Mouse (Mus musculus) embryonic facial prominence, embryonic 14.5 days (tissue): Measurements from ENCODE around the gene Nin. TPM values are rescaled to one million over a fixed set of nuclear protein-coding genes. Genes with fewer than 3 reads are reported as not detected.
A peak's percentile ranks its signal among the peaks of the same experiment; 100 is the strongest.

Source experiments
- ATAC-seq: fragments of 200-750 bp; cut with Nextera tagmentation; 2 replicates; pipeline ENCODE4 v1.8.0; 2017; ENCODE audit warnings: low read depth, moderate number of reproducible peaks, moderate TSS enrichment
- DNase-seq: peaks from one replicate; pipeline ENCODE4 v3.0.0-alpha.2; 2015; ENCODE audit warnings: low spot score
- H3K27ac ChIP-seq: fragments of 300-500 bp; sonication (generic); replicated peaks from 2 replicates; pipeline ENCODE4 v1.5.1; 2014; ENCODE audit warnings: low read depth, mild to moderate bottlenecking, low read length, moderate library complexity
- H3K27me3 ChIP-seq: fragments of 300-500 bp; sonication (generic); replicated peaks from 2 replicates; pipeline ENCODE4 v1.6.1; 2014; ENCODE audit warnings: low read length; ENCODE audit not compliant: control insufficient read depth, insufficient read depth
- H3K36me3 ChIP-seq: fragments of 300-500 bp; sonication (generic); 2 replicates; pipeline ENCODE4 v1.6.1; 2014; ENCODE audit warnings: low read length, mixed read lengths; ENCODE audit not compliant: control insufficient read depth, insufficient read depth
- H3K4me1 ChIP-seq: fragments of 300-500 bp; sonication (generic); 2 replicates; pipeline ENCODE4 v1.6.1; 2014; ENCODE audit warnings: antibody characterized with exemption, low read length; ENCODE audit not compliant: control insufficient read depth, insufficient read depth
- H3K4me2 ChIP-seq: fragments of 300-500 bp; sonication (generic); 2 replicates; pipeline ENCODE4 v1.6.1; 2014; ENCODE audit warnings: low read depth, mild to moderate bottlenecking, low read length, moderate library complexity, mixed read lengths
- H3K4me3 ChIP-seq: fragments of 300-500 bp; sonication (generic); 2 replicates; pipeline ENCODE4 v1.5.1; 2014; ENCODE audit warnings: low read depth, mild to moderate bottlenecking, low read length
- H3K9ac ChIP-seq: fragments of 300-500 bp; sonication (generic); 2 replicates; pipeline ENCODE4 v1.6.1; 2014; ENCODE audit warnings: low read depth, mild to moderate bottlenecking, low read length, moderate library complexity, mixed read lengths
- H3K9me3 ChIP-seq: fragments of 300-500 bp; sonication (generic); 2 replicates; pipeline ENCODE4 v1.6.1; 2016; ENCODE audit warnings: low read length; ENCODE audit not compliant: control insufficient read depth
- WGBS: fragments of 180-500 bp; shearing (Covaris S2); extraction: QIAGEN DNeasy Blood & Tissue Kit; methylation state at CpG from one replicate; pipeline ENCODE4 v1.1.7; 2014; 5-methylcytosine and 5-hydroxymethylcytosine counted together
- polyA plus RNA-seq: library from polyadenylated mRNA; unstranded; fragments of >200 nt; fragmentation: Nextera tagmentation; extraction: Ambion mirVana; gene quantifications from 2 replicates; pipeline ENCODE4 v1.2.1, GENCODE M21; 2014

The Nin gene
- polyA plus RNA-seq, 1 experiment from 2014 or later = 19.2 TPM

DNA sequence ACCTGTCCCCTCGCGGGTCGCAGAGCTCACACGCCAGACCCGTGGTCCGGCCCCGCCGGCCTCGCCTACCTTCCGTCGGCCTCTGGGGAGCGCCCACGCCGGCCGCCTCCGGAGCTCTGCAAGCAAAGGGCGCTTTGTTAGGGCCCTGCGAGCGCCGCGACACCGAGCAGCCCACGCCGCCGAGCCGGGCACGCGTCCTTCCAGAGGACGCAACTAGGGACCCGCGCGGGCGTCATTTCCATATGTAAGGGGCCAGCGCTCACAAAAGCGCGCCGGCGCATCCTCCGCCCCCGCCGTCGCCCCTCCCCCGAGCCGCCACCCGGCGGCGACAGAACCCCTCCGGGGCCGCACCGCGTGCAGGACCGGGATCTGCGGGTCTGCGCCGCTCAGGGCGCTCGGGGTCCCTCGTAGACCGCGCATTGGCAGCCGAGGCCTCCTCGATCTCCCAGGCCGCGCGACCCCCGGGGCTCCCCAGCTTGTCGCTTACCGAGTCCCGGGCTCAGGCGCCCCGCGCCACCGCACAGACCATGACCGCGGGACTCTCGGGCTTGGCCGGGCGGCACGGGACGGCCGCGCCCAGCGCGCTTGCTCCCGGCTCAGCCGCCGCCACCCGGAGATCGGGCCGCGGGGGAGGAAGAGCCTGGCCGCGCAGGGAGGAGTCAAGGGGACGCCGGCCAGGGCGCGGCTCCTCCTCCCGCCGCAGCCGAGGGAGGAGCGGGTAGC is 2.0 kb downstream of the Nin start:
- no peaks in the 10 kb centered on the region; the same call in 1 of the 2 replicates for H3K27me3 ChIP-seq
- peak overlapping the region; percentile 82 for H3K27ac ChIP-seq
- DNase-seq (peak; percentile 83), ATAC-seq (peak; percentile 86)
- peak overlapping the region; percentile 96 for H3K4me2 ChIP-seq
- under 1% methylated on average over 21 of the region's 101 CpGs for WGBS
- H3K9ac ChIP-seq = peak overlapping the region; percentile 91
- H3K4me3 ChIP-seq = peak overlapping the region; percentile 93
- no peaks in the 10 kb centered on the region for H3K36me3 ChIP-seq
- H3K4me1 ChIP-seq = peaks cover 12% of the 10 kb centered on the region
- H3K9me3 ChIP-seq = no peaks in the 10 kb centered on the region

GRCm38 (mm10) chr12:70111117-70111366 is 2.5 kb downstream of the Nin start:
- peak; percentile 57 for ATAC-seq
- DNase-seq = peak; percentile 34
- peak overlapping the region; percentile 82 for H3K27ac ChIP-seq
- no peaks in the 10 kb centered on the region; the same call in 1 of the 2 replicates for H3K27me3 ChIP-seq
- peak overlapping the region; percentile 93 for H3K4me3 ChIP-seq
- H3K36me3 ChIP-seq = no peaks in the 10 kb centered on the region
- no peaks in the 10 kb centered on the region for H3K9me3 ChIP-seq
- H3K9ac ChIP-seq = peak overlapping the region; percentile 91
- peak overlapping the region; percentile 96 for H3K4me2 ChIP-seq
- WGBS = 3% methylated on average over 14 of the region's 16 CpGs
- H3K4me1 ChIP-seq = peaks cover 16% of the 10 kb centered on the region

DNA sequence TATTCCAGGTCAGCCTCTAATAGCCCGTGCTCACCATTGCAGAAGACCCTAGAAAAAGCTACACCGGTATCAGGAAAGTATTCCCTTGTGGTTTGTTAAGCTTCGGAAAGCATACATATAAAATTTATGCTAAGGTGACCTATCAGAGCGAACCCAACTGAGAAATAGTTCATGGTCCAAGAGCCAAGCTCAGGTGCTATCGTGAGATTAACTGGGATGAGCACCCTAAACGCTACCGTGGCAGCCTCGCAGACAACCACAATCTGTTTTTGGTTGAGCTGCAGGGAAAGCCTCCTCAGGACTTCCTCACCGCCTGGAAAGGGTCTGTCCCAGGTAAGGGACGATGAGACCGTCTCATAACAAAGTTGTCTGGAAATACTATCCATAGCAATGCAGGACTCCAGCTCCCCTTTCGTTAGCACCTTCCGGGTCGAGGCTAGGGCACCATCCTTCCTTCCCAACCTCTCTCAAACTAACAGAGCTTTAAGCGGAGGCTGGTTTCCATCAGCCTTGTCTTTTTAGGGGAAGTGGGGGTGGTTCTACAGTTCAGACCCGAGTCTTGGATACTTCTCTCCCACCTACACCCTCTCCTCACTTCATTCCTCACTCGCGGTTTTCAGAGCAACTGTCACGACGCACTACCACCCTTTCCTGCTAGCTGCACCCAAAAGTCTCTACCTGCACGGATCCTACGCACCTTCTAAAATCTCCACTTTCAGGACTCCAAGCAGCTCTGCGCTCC is 3.0 kb downstream of the Nin start:
- 10% methylated on average over 23 of the region's 23 CpGs for WGBS
- Histone ChIP-seq H3K9ac (peak overlapping the region; percentile 91), H3K4me2 (peak overlapping the region; percentile 96), H3K27me3 (no peaks in the 10 kb centered on the region; the same call in 1 of the 2 replicates), H3K9me3 (no peaks in the 10 kb centered on the region), H3K4me1 (peaks cover 20% of the 10 kb centered on the region), H3K27ac (peak overlapping the region; percentile 82; the same call in 1 of the 2 replicates), H3K4me3 (peak overlapping the region; percentile 93), H3K36me3 (no peaks in the 10 kb centered on the region)
- ATAC-seq (no peak), DNase-seq (no peak)

DNA sequence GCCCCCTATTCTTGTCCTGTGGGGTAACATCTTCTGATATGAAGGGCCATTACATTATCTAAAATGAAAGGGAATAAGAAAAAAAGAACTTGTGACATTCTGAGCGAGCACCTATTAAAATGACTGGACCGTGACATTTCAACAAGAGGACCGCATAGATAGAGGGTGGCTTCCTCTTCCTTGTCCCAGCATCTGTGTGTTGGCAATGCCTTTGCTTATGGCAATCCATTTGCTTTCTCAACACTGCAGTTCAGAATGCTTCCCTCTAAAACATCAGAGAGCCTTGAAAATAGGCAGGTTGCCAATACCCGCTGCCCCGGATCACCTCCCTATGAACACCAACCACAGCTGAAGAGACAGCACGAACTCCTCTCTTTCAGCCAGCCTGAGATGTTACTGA is 3.6 kb downstream of the Nin start:
- DNase-seq (peak; percentile 22), ATAC-seq (no peak)
- H3K4me1 ChIP-seq = peaks cover 25% of the 10 kb centered on the region
- 52% methylated on average over 6 of the region's 6 CpGs for WGBS
- no peaks in the 10 kb centered on the region; the same call in 1 of the 2 replicates for H3K27me3 ChIP-seq
- no peak overlapping the region for H3K9ac ChIP-seq
- H3K27ac ChIP-seq = no peak overlapping the region
- peak overlapping the region; percentile 96 for H3K4me2 ChIP-seq
- no peaks in the 10 kb centered on the region for H3K9me3 ChIP-seq
- peak overlapping the region; percentile 93 for H3K4me3 ChIP-seq
- H3K36me3 ChIP-seq = no peaks in the 10 kb centered on the region

DNA sequence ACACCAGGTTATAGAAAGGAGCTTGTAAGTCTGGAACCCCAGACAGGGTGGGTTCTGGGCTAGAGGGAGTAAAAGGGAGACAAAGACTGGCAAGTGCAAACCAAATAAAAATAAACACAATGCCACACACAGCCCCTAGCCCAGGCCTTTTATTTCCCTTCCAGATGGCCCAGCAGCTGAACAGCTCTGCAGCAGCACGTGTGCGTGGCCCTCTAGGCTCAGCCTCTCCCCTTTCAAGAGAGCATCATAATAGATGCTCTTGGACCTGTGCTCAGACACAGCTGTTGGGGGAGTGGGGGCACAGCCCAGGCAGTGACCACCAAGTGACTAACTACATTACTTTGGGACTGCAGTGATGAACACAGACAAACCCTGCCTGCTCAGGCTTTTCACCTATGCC is 5.4 kb downstream of the Nin start:
- 31% methylated on average over 2 of the region's 2 CpGs for WGBS
- Histone ChIP-seq H3K27me3 (no peaks in the 10 kb centered on the region; the same call in 1 of the 2 replicates), H3K4me1 (peaks cover 33% of the 10 kb centered on the region), H3K4me2 (no peak overlapping the region), H3K9me3 (no peaks in the 10 kb centered on the region), H3K27ac (no peak overlapping the region), H3K36me3 (no peaks in the 10 kb centered on the region), H3K4me3 (no peak overlapping the region), H3K9ac (no peak overlapping the region)
- DNase-seq = peak; percentile 67
- peak; percentile 12; the same call in 1 of the 2 replicates for ATAC-seq

DNA sequence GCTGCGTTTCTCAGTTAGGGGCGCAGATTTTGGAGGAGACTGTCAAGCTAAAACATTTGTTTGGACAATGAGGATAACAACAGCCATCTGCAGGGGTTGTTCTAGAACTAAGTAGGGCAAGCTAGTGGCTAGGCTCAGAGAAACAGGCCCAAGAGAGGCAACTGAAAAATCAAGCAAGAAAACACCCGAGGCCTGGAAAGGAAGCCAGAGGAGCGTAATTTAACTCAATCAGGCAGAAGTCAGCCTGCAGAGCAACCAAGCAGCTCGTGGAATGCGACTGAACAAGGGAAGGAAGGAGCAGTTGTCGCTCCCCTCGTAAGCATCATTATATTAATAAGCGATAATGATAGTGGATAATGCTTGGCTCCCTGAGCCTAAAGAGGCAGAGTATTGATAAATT is 7.0 kb downstream of the Nin start:
- no peak for ATAC-seq
- 45% methylated on average over 9 of the region's 9 CpGs for WGBS

DNA sequence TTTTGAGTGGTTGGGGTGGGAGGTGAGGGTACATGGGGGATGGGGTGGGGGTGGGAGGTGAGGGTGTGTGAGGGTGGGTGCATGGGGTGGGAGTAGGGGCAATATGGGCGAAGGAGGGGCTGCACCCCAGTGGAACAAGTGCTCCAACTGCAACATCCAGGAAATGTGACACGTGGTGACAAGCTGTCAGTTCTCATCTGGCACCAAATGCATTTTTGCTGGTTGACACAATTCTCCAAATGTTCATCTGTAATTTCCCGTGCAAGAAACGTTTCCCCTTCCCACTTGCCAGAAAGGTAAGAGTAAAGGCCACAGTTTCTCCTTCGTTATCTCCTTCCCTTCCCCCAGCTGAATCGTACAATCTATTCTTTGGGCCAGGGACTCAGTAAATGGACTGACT is 7.6 kb downstream of the Nin start:
- Histone ChIP-seq H3K4me1 (peaks cover 33% of the 10 kb centered on the region), H3K9ac (no peak overlapping the region), H3K9me3 (no peaks in the 10 kb centered on the region), H3K4me2 (0 out of 2 replicates have a peak overlapping the region, but pooled peaks have one; percentile 12), H3K27me3 (no peaks in the 10 kb centered on the region), H3K27ac (peak overlapping the region; percentile 40; the same call in 1 of the 2 replicates), H3K36me3 (0 out of 2 replicates have a peak, but pooled peaks cover 7% of the 10 kb centered on the region), H3K4me3 (no peak overlapping the region)
- ATAC-seq (no peak), DNase-seq (peak; percentile 24)
- WGBS = 56% methylated on average over 6 of the region's 6 CpGs

More for the DNA sequence above, 7.0 kb downstream of the Nin start:
- 0 out of 2 replicates have a peak, but pooled peaks cover 2% of the 10 kb centered on the region for H3K36me3 ChIP-seq
- H3K27me3 ChIP-seq = no peaks in the 10 kb centered on the region
- H3K4me1 ChIP-seq = peaks cover 33% of the 10 kb centered on the region
- H3K27ac ChIP-seq = peak overlapping the region; percentile 40; the same call in 1 of the 2 replicates
- no peak overlapping the region for H3K4me3 ChIP-seq
- no peaks in the 10 kb centered on the region for H3K9me3 ChIP-seq
- H3K9ac ChIP-seq = no peak overlapping the region
- peak; percentile 52 for DNase-seq
- H3K4me2 ChIP-seq = no peak overlapping the region

DNA sequence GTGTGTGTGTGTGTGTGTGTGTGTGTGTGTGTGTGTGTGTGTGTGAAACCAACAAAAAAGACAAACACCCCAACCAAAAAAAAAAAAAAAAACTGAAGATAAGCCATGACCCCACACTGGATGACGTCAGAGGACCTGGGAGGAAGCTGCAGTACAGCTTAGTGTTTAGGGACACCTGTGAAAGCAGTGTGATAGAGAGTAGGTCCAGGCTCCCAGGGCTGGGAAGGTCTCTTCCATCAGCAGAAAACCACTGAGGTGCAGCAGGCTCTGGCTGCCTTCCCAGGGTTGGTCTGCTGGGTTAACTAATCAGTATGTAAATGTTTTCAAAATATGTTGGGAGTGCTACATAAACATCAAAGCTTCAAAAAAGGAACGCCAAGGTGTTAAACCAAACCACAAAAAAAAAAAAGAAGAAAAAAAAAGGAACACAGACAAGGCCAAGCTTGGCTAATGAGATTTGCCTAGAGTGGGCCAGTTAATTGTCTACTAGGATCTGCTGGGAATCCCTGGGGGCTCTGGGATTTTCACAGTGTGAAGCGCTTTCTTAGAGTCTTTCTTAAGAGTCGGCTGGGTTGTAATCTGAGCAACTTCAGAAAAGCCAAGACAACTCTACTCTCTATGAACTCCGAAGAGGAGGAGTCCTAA is 8.6 kb downstream of the Nin start:
- ATAC-seq (no peak), DNase-seq (peak; percentile 70)
- no peak overlapping the region for H3K4me3 ChIP-seq
- 0 out of 2 replicates have a peak, but pooled peaks cover 10% of the 10 kb centered on the region for H3K36me3 ChIP-seq
- H3K27me3 ChIP-seq = no peaks in the 10 kb centered on the region
- no peak overlapping the region for H3K4me2 ChIP-seq
- no peaks in the 10 kb centered on the region for H3K9me3 ChIP-seq
- 22% methylated on average over 5 of the region's 5 CpGs for WGBS
- no peak overlapping the region for H3K9ac ChIP-seq
- peaks cover 28% of the 10 kb centered on the region for H3K4me1 ChIP-seq
- peak overlapping the region; percentile 53 for H3K27ac ChIP-seq
